Mouse (Mus musculus): ENCODE results near the gene Ttll8. TPM values are rescaled to one million over a fixed set of nuclear protein-coding genes. Genes with fewer than 3 reads are reported as not detected.

Gene Ttll8
- polyA plus RNA-seq, 1 experiment from 2014 or later: 0.17 TPM

- H3K36me3 ChIP-seq (replicated peaks): no peaks in the 10 kb centered on the region
- WGBS: 100% methylated on average over 1 of the region's 1 CpGs
- no peaks in the 10 kb centered on the region for H3K9me3 ChIP-seq
- H3K27me3 ChIP-seq (replicated peaks): 0 out of 2 replicates have a peak, but pooled peaks cover 5% of the 10 kb centered on the region
- H3K9ac ChIP-seq: no peak overlapping the region
- no peak overlapping the region for H3K4me3 ChIP-seq
- no peak for ATAC-seq (replicated peaks)
- H3K4me2 ChIP-seq: no peak overlapping the region
- no peak overlapping the region for H3K27ac ChIP-seq
- H3K4me1 ChIP-seq: peaks cover 11% of the 10 kb centered on the region
These were observed 62.0 kb downstream of the Ttll8 start for GRCm38 (mm10) chr15:88892252-88892651.

- Histone ChIP-seq H3K9ac (no peak overlapping the region), H3K4me1 (peaks cover 11% of the 10 kb centered on the region), H3K4me2 (peak overlapping the region; percentile 96; the same call in 1 of the 2 replicates), H3K27me3 (replicated peaks) (0 out of 2 replicates have a peak, but pooled peaks cover 5% of the 10 kb centered on the region), H3K36me3 (replicated peaks) (no peaks in the 10 kb centered on the region), H3K4me3 (no peak overlapping the region), H3K9me3 (no peaks in the 10 kb centered on the region), H3K27ac (no peak overlapping the region)
- WGBS: 74% methylated on average over 8 of the region's 8 CpGs
- peak; percentile 24 for ATAC-seq (replicated peaks)
These were observed 62.6 kb downstream of the Ttll8 start for GRCm38 (mm10) chr15:88891676-88892040.

- peak overlapping the region; percentile 62 for H3K27ac ChIP-seq
- H3K4me2 ChIP-seq: peak overlapping the region; percentile 96
- H3K9me3 ChIP-seq: no peaks in the 10 kb centered on the region
- peaks cover 11% of the 10 kb centered on the region for H3K4me1 ChIP-seq
- peak overlapping the region; percentile 57 for H3K9ac ChIP-seq
- 0 out of 2 replicates have a peak, but pooled peaks cover 5% of the 10 kb centered on the region for H3K27me3 ChIP-seq (replicated peaks)
- no peaks in the 10 kb centered on the region for H3K36me3 ChIP-seq (replicated peaks)
- under 1% methylated on average over 40 of the region's 41 CpGs for WGBS
- peak overlapping the region; percentile 51 for H3K4me3 ChIP-seq
- peak; percentile 96 for ATAC-seq (replicated peaks)
These were observed 63.2 kb downstream of the Ttll8 start for GRCm38 (mm10) chr15:88890751-88891675.

- H3K9ac ChIP-seq: no peak overlapping the region
- H3K4me2 ChIP-seq: peak overlapping the region; percentile 96
- 0 out of 2 replicates have a peak, but pooled peaks cover 5% of the 10 kb centered on the region for H3K27me3 ChIP-seq (replicated peaks)
- H3K4me1 ChIP-seq: peaks cover 11% of the 10 kb centered on the region
- no peak overlapping the region for H3K27ac ChIP-seq
- H3K36me3 ChIP-seq (replicated peaks): no peaks in the 10 kb centered on the region
- H3K4me3 ChIP-seq: peak overlapping the region; percentile 51
- 67% methylated on average over 3 of the region's 3 CpGs for WGBS
- H3K9me3 ChIP-seq: no peaks in the 10 kb centered on the region
- ATAC-seq (replicated peaks): no peak
These were observed 64.2 kb downstream of the Ttll8 start for GRCm38 (mm10) chr15:88889994-88890393.

- Histone ChIP-seq H3K27ac (no peak overlapping the region), H3K4me3 (no peak overlapping the region), H3K36me3 (replicated peaks) (no peaks in the 10 kb centered on the region), H3K9me3 (no peaks in the 10 kb centered on the region), H3K4me1 (peaks cover 11% of the 10 kb centered on the region), H3K9ac (no peak overlapping the region), H3K27me3 (replicated peaks) (0 out of 2 replicates have a peak, but pooled peaks cover 5% of the 10 kb centered on the region), H3K4me2 (no peak overlapping the region)
- no peak for ATAC-seq (replicated peaks)
- WGBS: 84% methylated on average over 3 of the region's 3 CpGs
These were observed 65.2 kb downstream of the Ttll8 start for GRCm38 (mm10) chr15:88889032-88889431.

- Histone ChIP-seq H3K27me3 (replicated peaks) (0 out of 2 replicates have a peak, but pooled peaks cover 5% of the 10 kb centered on the region), H3K4me2 (no peak overlapping the region), H3K27ac (no peak overlapping the region), H3K36me3 (replicated peaks) (no peaks in the 10 kb centered on the region), H3K9ac (no peak overlapping the region), H3K4me1 (peaks cover 5% of the 10 kb centered on the region; the same call in 1 of the 2 replicates), H3K4me3 (no peak overlapping the region), H3K9me3 (no peaks in the 10 kb centered on the region)
- WGBS: 87% methylated on average over 6 of the region's 6 CpGs
- ATAC-seq (replicated peaks): no peak
These were observed 68.8 kb downstream of the Ttll8 start for GRCm38 (mm10) chr15:88885376-88885775.

- no peaks in the 10 kb centered on the region for H3K9me3 ChIP-seq
- H3K4me1 ChIP-seq: no peaks in the 10 kb centered on the region
- no peak overlapping the region for H3K4me2 ChIP-seq
- H3K9ac ChIP-seq: no peak overlapping the region
- ATAC-seq (replicated peaks): no peak
- no peak overlapping the region for H3K4me3 ChIP-seq
- 85% methylated on average over 9 of the region's 9 CpGs for WGBS
- H3K27ac ChIP-seq: no peak overlapping the region
- no peaks in the 10 kb centered on the region for H3K27me3 ChIP-seq (replicated peaks)
- no peaks in the 10 kb centered on the region for H3K36me3 ChIP-seq (replicated peaks)
These were observed 70.9 kb downstream of the Ttll8 start for GRCm38 (mm10) chr15:88883342-88883741.

- Histone ChIP-seq H3K9me3 (no peaks in the 10 kb centered on the region), H3K9ac (no peak overlapping the region), H3K36me3 (replicated peaks) (no peaks in the 10 kb centered on the region), H3K27me3 (replicated peaks) (no peaks in the 10 kb centered on the region), H3K4me1 (no peaks in the 10 kb centered on the region), H3K4me2 (no peak overlapping the region), H3K27ac (no peak overlapping the region), H3K4me3 (no peak overlapping the region)
- WGBS: 65% methylated on average over 4 of the region's 4 CpGs
- ATAC-seq (replicated peaks): no peak
These were observed 71.4 kb downstream of the Ttll8 start for GRCm38 (mm10) chr15:88882851-88883250.

- H3K4me1 ChIP-seq: no peaks in the 10 kb centered on the region
- H3K27me3 ChIP-seq (replicated peaks): no peaks in the 10 kb centered on the region
- no peak overlapping the region for H3K27ac ChIP-seq
- 64% methylated on average over 22 of the region's 22 CpGs for WGBS
- H3K9me3 ChIP-seq: no peaks in the 10 kb centered on the region
- H3K4me2 ChIP-seq: no peak overlapping the region
- H3K9ac ChIP-seq: no peak overlapping the region
- ATAC-seq (replicated peaks): no peak
- no peaks in the 10 kb centered on the region for H3K36me3 ChIP-seq (replicated peaks)
- no peak overlapping the region for H3K4me3 ChIP-seq
These were observed 72.8 kb downstream of the Ttll8 start for GRCm38 (mm10) chr15:88881253-88882044.

GRCm38 (mm10) chr15:88877021-88877400 is 77.2 kb downstream of the Ttll8 start:
- WGBS: 85% methylated on average over 10 of the region's 10 CpGs

GRCm38 (mm10) chr15:88876155-88877020 is 77.8 kb downstream of the Ttll8 start:
- Histone ChIP-seq H3K4me1 (no peaks in the 10 kb centered on the region), H3K36me3 (replicated peaks) (no peaks in the 10 kb centered on the region), H3K27ac (no peak overlapping the region), H3K9me3 (no peaks in the 10 kb centered on the region), H3K4me2 (peak overlapping the region; percentile 20), H3K27me3 (replicated peaks) (no peaks in the 10 kb centered on the region; the same call in 1 of the 2 replicates), H3K9ac (no peak overlapping the region), H3K4me3 (no peak overlapping the region)
- WGBS: 8% methylated on average over 28 of the region's 28 CpGs
- no peak for ATAC-seq (replicated peaks)

More at GRCm38 (mm10) chr15:88877021-88877400, 77.2 kb downstream of the Ttll8 start:
- no peak overlapping the region for H3K27ac ChIP-seq
- H3K9me3 ChIP-seq: no peaks in the 10 kb centered on the region
- H3K4me3 ChIP-seq: no peak overlapping the region
- no peaks in the 10 kb centered on the region for H3K4me1 ChIP-seq
- no peaks in the 10 kb centered on the region; the same call in 1 of the 2 replicates for H3K27me3 ChIP-seq (replicated peaks)
- H3K36me3 ChIP-seq (replicated peaks): no peaks in the 10 kb centered on the region
- no peak for ATAC-seq (replicated peaks)
- H3K4me2 ChIP-seq: no peak overlapping the region
- H3K9ac ChIP-seq: no peak overlapping the region
